14 mouse cellular contexts compared by ENCODE assay signal in the genomic region with DNA sequence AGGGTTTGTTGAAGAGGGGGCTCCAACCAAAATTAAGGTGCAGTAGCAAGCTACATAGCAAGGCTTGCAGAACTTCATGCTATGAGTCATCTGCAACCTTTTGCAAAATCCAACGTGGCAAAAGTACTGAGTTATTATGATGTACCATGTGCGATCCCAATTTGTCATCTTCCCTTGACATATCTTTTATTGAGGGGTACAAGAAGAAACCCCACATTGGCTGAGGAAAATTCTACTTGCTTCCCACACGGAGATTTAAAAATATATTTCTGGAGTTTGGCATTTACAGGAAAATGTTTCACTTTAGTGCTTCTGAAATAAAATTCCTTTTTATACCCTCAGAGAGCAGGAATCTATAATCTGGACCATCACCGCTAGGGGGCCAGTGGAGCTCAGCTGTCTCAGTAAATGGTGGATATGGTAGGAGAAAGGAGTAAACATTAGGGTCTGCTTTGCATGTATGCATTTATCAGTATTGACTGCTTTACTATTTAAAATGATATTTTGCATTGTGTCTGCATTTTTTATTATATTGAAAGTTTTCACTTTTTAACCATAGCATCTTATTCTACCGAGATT. TPM values are rescaled to one million over a fixed set of nuclear protein-coding genes. Genes with fewer than 3 reads are reported as not detected.
A peak's percentile ranks its signal among the peaks of the same experiment; 100 is the strongest.
DNase-seq lines count a peak whose midpoint lies in the region; ATAC-seq lines count a peak whose summit lies in the region.
"Had no signal": no experiment of that assay in that cellular context is flagged by ENCODE, and none has a peak within 500 bp of the region (broad histone marks: within the 10 kb centered on the region; RNA-seq: fewer than 3 reads in every experiment).

No protein-coding gene starts in this region.

- H3K4me3 ChIP-seq in embryonic facial prominence, embryonic 14.5 days (ENCODE audit: low read depth, low read length) = no peak overlapping the region
- H3K4me3 ChIP-seq: embryonic facial prominence, embryonic 15.5 days; limb, embryonic 13.5 days; midbrain, embryonic 13.5 days had no signal

- WGBS in embryonic facial prominence, embryonic 14.5 days = 62% methylated on average over 5 of the region's 5 CpGs

- DNase-seq in adrenal gland, postnatal 14 days = peak; percentile 4
- no peak for DNase-seq in adrenal gland, postnatal 10 days
- DNase-seq in left cerebral cortex, adult 11 months (ENCODE audit: low spot score) = peak; percentile 68
- DNase-seq in left cerebral cortex, postnatal 4 days = no peak
- DNase-seq in embryonic facial prominence, embryonic 14.5 days (ENCODE audit: low spot score) = peak; percentile 25
- peak; percentile 41 for DNase-seq in right cerebral cortex, postnatal 14 days
- DNase-seq in urinary bladder, postnatal 14 days (ENCODE audit: low spot score) = no peak
- DNase-seq in kidney, postnatal 10 days = no peak
- DNase-seq: thymus, postnatal 25 days had no signal

- no peaks in the 10 kb centered on the region for H3K36me3 ChIP-seq in embryonic facial prominence, embryonic 14.5 days (ENCODE audit: control insufficient read depth, insufficient read depth, low read length)
- H3K36me3 ChIP-seq: embryonic facial prominence, embryonic 15.5 days; limb, embryonic 13.5 days; midbrain, embryonic 13.5 days had no signal

- no peak overlapping the region for H3K27ac ChIP-seq in embryonic facial prominence, embryonic 14.5 days (replicated peaks; ENCODE audit: low read depth, low read length)
- H3K27ac ChIP-seq: embryonic facial prominence, embryonic 15.5 days; limb, embryonic 13.5 days; midbrain, embryonic 13.5 days had no signal

- intact Hi-C loops in left cerebral cortex, postnatal 4 days (cut with DNase I) = no loop called here

- no peaks in the 10 kb centered on the region for H3K9me3 ChIP-seq in embryonic facial prominence, embryonic 14.5 days (ENCODE audit: control insufficient read depth, low read length)
- H3K9me3 ChIP-seq: embryonic facial prominence, embryonic 15.5 days; limb, embryonic 13.5 days; midbrain, embryonic 13.5 days had no signal

- H3K27me3 ChIP-seq in embryonic facial prominence, embryonic 14.5 days (replicated peaks; ENCODE audit: control insufficient read depth, insufficient read depth, low read length) = no peaks in the 10 kb centered on the region
- H3K27me3 ChIP-seq: embryonic facial prominence, embryonic 15.5 days; limb, embryonic 13.5 days; midbrain, embryonic 13.5 days had no signal

- ATAC-seq in embryonic facial prominence, embryonic 14.5 days (ENCODE audit: low read depth) = no peak
- ATAC-seq: midbrain, embryonic 13.5 days had no signal

- no peak overlapping the region for H3K9ac ChIP-seq in embryonic facial prominence, embryonic 14.5 days (ENCODE audit: low read depth, low read length)
- H3K9ac ChIP-seq: embryonic facial prominence, embryonic 15.5 days; limb, embryonic 13.5 days; midbrain, embryonic 13.5 days had no signal

- H3K4me2 ChIP-seq in embryonic facial prominence, embryonic 14.5 days (ENCODE audit: low read depth, low read length) = no peak overlapping the region
- H3K4me2 ChIP-seq: embryonic facial prominence, embryonic 15.5 days; limb, embryonic 13.5 days; midbrain, embryonic 13.5 days had no signal

- H3K4me1 ChIP-seq in embryonic facial prominence, embryonic 14.5 days (ENCODE audit: control insufficient read depth, insufficient read depth, low read length) = no peaks in the 10 kb centered on the region
- H3K4me1 ChIP-seq: embryonic facial prominence, embryonic 15.5 days; limb, embryonic 13.5 days; midbrain, embryonic 13.5 days had no signal

RNA-seq across cellular contexts. Expression of a gene that starts 41.7 kb away (rescaled TPM):
- total RNA-seq in adrenal gland, postnatal 14 days (2021) = not detected in 2 replicates
- not detected for total RNA-seq in adrenal gland, postnatal 10 days (2021)
- under 1 TPM in 1 of 2 experiments, not detected in 1; 0.18 TPM for total RNA-seq in left cerebral cortex, postnatal 4 days (2021)
- not detected in 2 replicates for polyA plus RNA-seq in embryonic facial prominence, embryonic 14.5 days (2014; fragmentation: Nextera tagmentation; extraction: Ambion mirVana)
- total RNA-seq: adrenal gland, adult 18-20 months; granulocyte monocyte progenitor cell, adult 5-6 weeks had no signal
- polyA plus RNA-seq: embryonic facial prominence, embryonic 15.5 days; limb, embryonic 13.5 days; midbrain, embryonic 13.5 days had no signal

Comparison
In these comparisons a context has a peak if more than half of its experiments do, and no peak if none do; other contexts are left out.
1. DNase-seq: peak in adrenal gland, postnatal 14 days (single experiment), left cerebral cortex, adult 11 months (single experiment), embryonic facial prominence, embryonic 14.5 days (single experiment) and right cerebral cortex, postnatal 14 days (single experiment); none in adrenal gland, postnatal 10 days (single experiment), left cerebral cortex, postnatal 4 days (single experiment), urinary bladder, postnatal 14 days (single experiment) and kidney, postnatal 10 days (single experiment).